Mouse (Mus musculus) CH12.LX (cell line): ENCODE data around the gene Gldc. TPM values are rescaled to one million over a fixed set of nuclear protein-coding genes. Genes with fewer than 3 reads are reported as not detected.

Source experiments
- DNase-seq: peaks from one replicate; pipeline ENCODE4 v3.0.0-alpha.2; 2013; ENCODE audit errors: extremely low read depth
- H3K27ac ChIP-seq: 2 replicates; pipeline ENCODE4 v1.5.1; 2012; ENCODE audit warnings: low read depth, mild to moderate bottlenecking, control low read depth, moderate library complexity; ENCODE audit not compliant: insufficient read depth
- H3K27me3 ChIP-seq: replicated peaks from 2 replicates; pipeline ENCODE3; 2012; ENCODE audit warnings: inconsistent platforms
- H3K36me3 ChIP-seq, 2 experiments: replicated peaks in 1 of 2; 2 replicates each; pipeline versions ENCODE3 to v1.6.1; 2012; ENCODE audit warnings: inconsistent platforms in 1 of 2, low read length in 1 of 2, mild to moderate bottlenecking in 1 of 2, mixed read lengths in 1 of 2, moderate library complexity in 1 of 2; ENCODE audit not compliant: control insufficient read depth in 1 of 2, insufficient read depth in 1 of 2
- H3K4me1 ChIP-seq, 2 experiments: 2 replicates each; pipeline ENCODE4 v1.6.1; 2012; ENCODE audit warnings: inconsistent platforms in 1 of 2, moderate library complexity in 1 of 2; ENCODE audit not compliant: insufficient read depth in 2 of 2, control insufficient read depth in 1 of 2
- H3K4me2 ChIP-seq: 2 replicates; pipeline ENCODE4 v1.6.1; 2012; ENCODE audit warnings: low read depth, mild to moderate bottlenecking, control low read depth; ENCODE audit not compliant: poor library complexity, insufficient read depth, severe bottlenecking
- H3K4me3 ChIP-seq, 3 experiments: fragments of 150-350 bp in 1 of 3; sonication (generic) in 1 of 3; replicated peaks in 1 of 3; 2 replicates each; pipeline versions ENCODE3 to v1.5.1; 2011 to 2012; ENCODE audit warnings: low read depth in 2 of 3, low read length in 2 of 3, mild to moderate bottlenecking in 2 of 3, moderate library complexity in 2 of 3, control low read depth in 1 of 3, improper control_type of control experiment in 1 of 3, inconsistent platforms in 1 of 3, mixed read lengths in 1 of 3; ENCODE audit not compliant: poor library complexity in 1 of 3
- H3K79me2 ChIP-seq: replicated peaks from 2 replicates; pipeline ENCODE4 v1.6.1; 2012; ENCODE audit warnings: mild to moderate bottlenecking, moderate library complexity; ENCODE audit not compliant: control insufficient read depth, poor library complexity, insufficient read depth, severe bottlenecking; ENCODE audit errors: extremely low read depth
- H3K9ac ChIP-seq: 2 replicates; pipeline ENCODE4 v1.6.1; 2012; ENCODE audit warnings: low read depth, mild to moderate bottlenecking, control low read depth, moderate library complexity; ENCODE audit not compliant: insufficient read depth
- H3K9me3 ChIP-seq: replicated peaks from 2 replicates; pipeline ENCODE3; 2012; ENCODE audit warnings: low read length, inconsistent platforms, mixed read lengths
- BHLHE40 ChIP-seq: IDR thresholded peaks from 2 replicates; pipeline ENCODE4 v1.6.1; 2011; ENCODE audit warnings: mild to moderate bottlenecking, low read depth, low read length, improper control_type of control experiment
- CHD1 ChIP-seq: IDR thresholded peaks from 2 replicates; pipeline ENCODE4 v1.6.1; 2012; ENCODE audit warnings: low read depth, low read length, improper control_type of control experiment, inconsistent platforms
- CHD2 ChIP-seq: IDR thresholded peaks from 2 replicates; pipeline ENCODE4 v1.6.1; 2011; ENCODE audit warnings: low read length, improper control_type of control experiment
- E2F4 ChIP-seq: IDR thresholded peaks from 2 replicates; pipeline ENCODE4 v1.6.1; 2011; ENCODE audit warnings: low read depth, low read length, improper control_type of control experiment; ENCODE audit not compliant: insufficient replicate concordance
- ELF1 ChIP-seq: IDR thresholded peaks from 2 replicates; pipeline ENCODE4 v1.6.1; 2014; ENCODE audit warnings: low read depth, mild to moderate bottlenecking, inconsistent platforms, low read length, improper control_type of control experiment
- ETS1 ChIP-seq: conservative IDR thresholded peaks from 2 replicates; pipeline ENCODE4 v1.6.1; 2012; ENCODE audit warnings: low read depth, mild to moderate bottlenecking, inconsistent platforms, low read length, improper control_type of control experiment, moderate library complexity
- GABPA ChIP-seq: IDR thresholded peaks from 2 replicates; pipeline ENCODE4 v1.6.1; 2012; ENCODE audit warnings: low read depth, low read length, improper control_type of control experiment, inconsistent platforms; ENCODE audit not compliant: insufficient replicate concordance
- KAT2A ChIP-seq: IDR thresholded peaks from 2 replicates; pipeline ENCODE4 v1.6.1; 2012; ENCODE audit warnings: low read length, improper control_type of control experiment, inconsistent platforms; ENCODE audit not compliant: insufficient replicate concordance
- MAX ChIP-seq: IDR thresholded peaks from 2 replicates; pipeline ENCODE4 v1.6.1; 2011; ENCODE audit warnings: low read length, improper control_type of control experiment
- MAZ ChIP-seq: IDR thresholded peaks from 2 replicates; pipeline ENCODE4 v1.6.1; 2012; ENCODE audit warnings: low read depth, mild to moderate bottlenecking, inconsistent platforms, low read length, improper control_type of control experiment, moderate library complexity
- MEF2A ChIP-seq: IDR thresholded peaks from 2 replicates; pipeline ENCODE4 v1.6.1; 2014; ENCODE audit warnings: low read depth, mild to moderate bottlenecking, inconsistent platforms, low read length, improper control_type of control experiment, borderline replicate concordance
- MXI1 ChIP-seq: IDR thresholded peaks from 2 replicates; pipeline ENCODE4 v1.6.1; 2011; ENCODE audit warnings: mild to moderate bottlenecking, low read depth, low read length, improper control_type of control experiment
- MYC ChIP-seq: IDR thresholded peaks from 2 replicates; pipeline ENCODE4 v1.6.1; 2011; ENCODE audit warnings: low read depth, mild to moderate bottlenecking, improper control_type of control experiment, low read length
- NELFE ChIP-seq: IDR thresholded peaks from 2 replicates; pipeline ENCODE4 v1.6.1; 2011; ENCODE audit warnings: low read depth, low read length, improper control_type of control experiment
- POLR2A ChIP-seq: IDR thresholded peaks from 2 replicates; pipeline ENCODE4 v1.6.1; 2011; ENCODE audit warnings: low read depth, mild to moderate bottlenecking, improper control_type of control experiment, low read length
- SMC3 ChIP-seq: IDR thresholded peaks from 2 replicates; pipeline ENCODE4 v1.6.1; 2011; ENCODE audit warnings: low read depth, low read length, improper control_type of control experiment
- TCF12 ChIP-seq: IDR thresholded peaks from 2 replicates; pipeline ENCODE4 v1.6.1; 2014; ENCODE audit warnings: low read depth, mild to moderate bottlenecking, inconsistent platforms, low read length, improper control_type of control experiment
- UBTF ChIP-seq: IDR thresholded peaks from 2 replicates; pipeline ENCODE4 v1.6.1; 2012; ENCODE audit warnings: low read depth, mild to moderate bottlenecking, inconsistent platforms, low read length, improper control_type of control experiment, moderate library complexity
- USF1 ChIP-seq: IDR thresholded peaks from 2 replicates; pipeline ENCODE4 v1.6.1; 2014; ENCODE audit warnings: low read depth, mild to moderate bottlenecking, inconsistent platforms, low read length, improper control_type of control experiment
- ZC3H11A ChIP-seq: IDR thresholded peaks from 2 replicates; pipeline ENCODE4 v1.6.1; 2012; ENCODE audit warnings: low read depth, mild to moderate bottlenecking, inconsistent platforms, low read length, improper control_type of control experiment
- ZKSCAN1 ChIP-seq: IDR thresholded peaks from 2 replicates; pipeline ENCODE4 v1.6.1; 2012; ENCODE audit warnings: low read depth, inconsistent platforms, low read length, improper control_type of control experiment, borderline replicate concordance
- ZNF384 ChIP-seq: IDR thresholded peaks from 2 replicates; pipeline ENCODE4 v1.6.1; 2012; ENCODE audit warnings: low read depth, low read length, improper control_type of control experiment, inconsistent platforms
- dilution Hi-C: fragments of 300-500 bp; cut with MboI; formaldehyde crosslinking; loops from 2 replicates; pipeline ENCODE4 v1.14.3; 2020; ENCODE audit warnings: low sequenced_read_pairs; ENCODE audit not compliant: extremely low pct_unique_long_range_greater_than_20kb, extremely low pct_ligation_motif_present
- in situ Hi-C: fragments of 300-500 bp; cut with MboI; formaldehyde crosslinking; loops from 3 replicates; pipeline ENCODE4 v1.14.3; 2019; ENCODE audit warnings: low sequenced_read_pairs, low pct_ligation_motif_present, low pct_unique_long_range_greater_than_20kb, mixed read lengths
- polyA plus RNA-seq: library from polyadenylated mRNA; unstranded; fragments of >175 nt; gene quantifications from 2 replicates; pipeline ENCODE4 v1.2.1, GENCODE M21; 2012; ENCODE audit warnings: low read depth; ENCODE audit not compliant: insufficient read length
- total RNA-seq, 2 experiments: library from RNA; depleted of rRNA; stranded (reverse); fragments of 300-350 nt in 1 of 2; fragments of >200 nt in 1 of 2; gene quantifications; 2 replicates each; pipeline ENCODE4 v1.2.3; 2012 to 2014

Gene Gldc
- total and polyA plus RNA-seq, 3 experiments, result 0.30 to 1.8 (median 0.64) TPM

- no peaks in the 10 kb centered on the region for H3K36me3 ChIP-seq
- no peak overlapping the region for H3K27ac ChIP-seq
- no peaks in the 10 kb centered on the region for H3K79me2 ChIP-seq
- in situ Hi-C loops, result no loop called here
- H3K27me3 ChIP-seq, result no peaks in the 10 kb centered on the region
- H3K9ac ChIP-seq, result no peak overlapping the region
- H3K4me1 ChIP-seq, result no peaks in the 10 kb centered on the region
- dilution Hi-C loops, result no loop called here
- DNase-seq, result no peak
- H3K9me3 ChIP-seq, result no peaks in the 10 kb centered on the region
- no peak overlapping the region for H3K4me2 ChIP-seq
- no peak overlapping the region for H3K4me3 ChIP-seq
- no peak for TF ChIP-seq E2F4
- TF ChIP-seq NELFE, result no peak
- no peak for TF ChIP-seq MAZ
- no peak for TF ChIP-seq TCF12
- TF ChIP-seq CHD1, result no peak
- no peak for TF ChIP-seq POLR2A
- TF ChIP-seq ETS1, result no peak
- TF ChIP-seq ZKSCAN1, result no peak
- TF ChIP-seq USF1, result no peak
These were observed 11.0 kb downstream of the Gldc start for GRCm38 (mm10) chr19:30164228-30164627.

GRCm38 (mm10) chr19:30162808-30163207, 12.4 kb downstream of the Gldc start:
- DNase-seq, result no peak
- in situ Hi-C loops, result no loop called here
- H3K4me3 ChIP-seq, result no peak overlapping the region
- H3K27ac ChIP-seq, result no peak overlapping the region
- no peaks in the 10 kb centered on the region for H3K27me3 ChIP-seq
- dilution Hi-C loops, result no loop called here
- TF ChIP-seq BHLHE40 (no peak), SMC3 (no peak), ZNF384 (no peak), ZC3H11A (no peak), GABPA (no peak), MEF2A (no peak), ELF1 (no peak), MXI1 (no peak), MYC (no peak), MAX (no peak), CHD2 (no peak), KAT2A (no peak), UBTF (no peak)
- no peaks in the 10 kb centered on the region for H3K4me1 ChIP-seq
- no peaks in the 10 kb centered on the region for H3K9me3 ChIP-seq
- no peaks in the 10 kb centered on the region for H3K79me2 ChIP-seq
- no peak overlapping the region for H3K9ac ChIP-seq
- H3K4me2 ChIP-seq, result no peak overlapping the region
- no peaks in the 10 kb centered on the region for H3K36me3 ChIP-seq
